Mouse (Mus musculus) embryonic facial prominence, embryonic 10.5 days (tissue): ENCODE results near the gene Msto1. TPM values are rescaled to one million over a fixed set of nuclear protein-coding genes. Genes with fewer than 3 reads are reported as not detected.
A peak's percentile ranks its signal among the peaks of the same experiment; 100 is the strongest.
"Not testable (repeated sequence)": the region's sequence is repeated elsewhere in the genome, so short reads cannot be mapped to it uniquely, and the experiment has no call there.

ENCODE experiments used
- DNase-seq: peaks from one replicate; pipeline ENCODE4 v3.0.0-alpha.2; 2017; ENCODE audit warnings: low spot score
- H3K27ac ChIP-seq: fragments of 300-500 bp; sonication (generic); replicated peaks from 2 replicates; pipeline ENCODE4 v1.5.1; 2016; ENCODE audit warnings: mild to moderate bottlenecking
- H3K27me3 ChIP-seq: fragments of 300-500 bp; sonication (generic); replicated peaks from 2 replicates; pipeline ENCODE4 v1.6.1; 2016; ENCODE audit warnings: low read depth, mild to moderate bottlenecking; ENCODE audit not compliant: poor library complexity, severe bottlenecking
- H3K36me3 ChIP-seq: fragments of 300-500 bp; sonication (generic); replicated peaks from 2 replicates; pipeline ENCODE4 v1.6.1; 2016; ENCODE audit warnings: mild to moderate bottlenecking, moderate library complexity
- H3K4me1 ChIP-seq: fragments of 300-500 bp; sonication (generic); 2 replicates; pipeline ENCODE4 v1.6.1; 2016
- H3K4me3 ChIP-seq: fragments of 300-500 bp; sonication (generic); 2 replicates; pipeline ENCODE4 v1.5.1; 2016; ENCODE audit warnings: mild to moderate bottlenecking, moderate library complexity
- H3K9me3 ChIP-seq: fragments of 300-500 bp; sonication (generic); 2 replicates; pipeline ENCODE4 v1.6.1; 2016; ENCODE audit warnings: mild to moderate bottlenecking
- WGBS: fragments of 180-500 bp; shearing (Covaris S2); methylation state at CpG from one replicate; pipeline ENCODE4 v1.1.7; 2016; 5-methylcytosine and 5-hydroxymethylcytosine counted together
- polyA plus RNA-seq: library from polyadenylated mRNA; unstranded; fragments of >200 nt; fragmentation: Nextera tagmentation; extraction: Ambion mirVana; gene quantifications from 2 replicates; pipeline ENCODE4 v1.2.1, GENCODE M21; 2016

Gene Msto1
- 63.0 and 64.9 TPM in 2 replicates for polyA plus RNA-seq

- Histone ChIP-seq H3K4me3 (peak within 1 kb of the TSS; percentile 75), H3K27me3 (no peaks in the 10 kb centered on the region), H3K27ac (peak within 1 kb of the TSS; percentile 91), H3K36me3 (peaks cover 47% of the 10 kb centered on the region), H3K9me3 (no peaks in the 10 kb centered on the region), H3K4me1 (peaks cover 17% of the 10 kb centered on the region)
- WGBS = under 1% methylated on average over 62 of the region's 62 CpGs
- peak; percentile 95 for DNase-seq
These were observed at the start of gene Msto1 for GRCm38 (mm10) chr3:88913511-88914383. Gene Msto1, minus strand, starts transcription at chr3:88913999.

GRCm38 (mm10) chr3:88963211-88963610, 49.4 kb upstream of the Msto1 start:
- not testable (repeated sequence) for H3K27me3 ChIP-seq

DNA sequence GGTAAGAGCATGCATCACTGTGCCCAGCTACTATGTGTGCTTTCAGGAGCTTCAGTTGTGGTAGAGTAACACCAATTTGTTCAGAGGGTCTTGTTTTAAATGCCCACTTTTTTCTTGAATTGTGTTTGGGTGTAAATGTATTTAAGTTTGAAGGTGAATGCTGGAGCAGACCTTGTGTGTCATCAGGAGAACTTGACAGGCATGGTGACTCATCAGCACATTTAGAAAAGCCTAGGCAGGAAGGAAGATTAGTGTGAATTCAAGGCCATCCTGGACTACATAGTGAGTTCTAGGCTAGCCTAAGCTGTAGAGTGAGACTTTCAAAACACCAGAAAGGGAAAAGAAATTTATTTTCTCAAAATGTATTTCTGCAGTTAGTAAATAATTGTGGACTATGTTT, 39.9 kb upstream of the Msto1 start:
- no peak for DNase-seq
- H3K4me1 ChIP-seq = peaks cover 20% of the 10 kb centered on the region
- H3K36me3 ChIP-seq = 0 out of 2 replicates have a peak, but pooled peaks cover 2% of the 10 kb centered on the region
- H3K27ac ChIP-seq = no peak overlapping the region
- no peaks in the 10 kb centered on the region for H3K27me3 ChIP-seq
- H3K4me3 ChIP-seq = no peak overlapping the region
- H3K9me3 ChIP-seq = no peaks in the 10 kb centered on the region

More at GRCm38 (mm10) chr3:88963211-88963610, 49.4 kb upstream of the Msto1 start:
- not testable (repeated sequence) for H3K9me3 ChIP-seq, DNase-seq, H3K27ac ChIP-seq, H3K4me1 ChIP-seq, H3K4me3 ChIP-seq
- H3K36me3 ChIP-seq = peaks cover 24% of the 10 kb centered on the region

GRCm38 (mm10) chr3:88953246-88953645, 39.4 kb upstream of the Msto1 start:
- H3K27ac ChIP-seq = no peak overlapping the region

GRCm38 (mm10) chr3:88951327-88951800, 37.6 kb upstream of the Msto1 start:
- peak overlapping the region; percentile 94 for H3K4me3 ChIP-seq
- 0 out of 2 replicates have a peak, but pooled peaks cover 2% of the 10 kb centered on the region for H3K36me3 ChIP-seq
- H3K9me3 ChIP-seq = no peaks in the 10 kb centered on the region
- WGBS = 5% methylated on average over 5 of the region's 5 CpGs
- peak overlapping the region; percentile 99 for H3K27ac ChIP-seq
- no peaks in the 10 kb centered on the region for H3K27me3 ChIP-seq
- peaks cover 35% of the 10 kb centered on the region for H3K4me1 ChIP-seq
- DNase-seq = no peak

More at GRCm38 (mm10) chr3:88953246-88953645, 39.4 kb upstream of the Msto1 start:
- 0 out of 2 replicates have a peak, but pooled peaks cover 2% of the 10 kb centered on the region for H3K36me3 ChIP-seq
- no peaks in the 10 kb centered on the region for H3K27me3 ChIP-seq
- no peak for DNase-seq
- H3K9me3 ChIP-seq = no peaks in the 10 kb centered on the region
- H3K4me1 ChIP-seq = peaks cover 24% of the 10 kb centered on the region
- H3K4me3 ChIP-seq = no peak overlapping the region
- 88% methylated on average over 4 of the region's 4 CpGs for WGBS

GRCm38 (mm10) chr3:88950576-88951326, 37.0 kb upstream of the Msto1 start, which contains the start of the genes Ash1l and Dap3:
Gene Ash1l, plus strand, starts transcription at chr3:88950622.
Gene Dap3, minus strand, starts transcription at chr3:88951181.
- Histone ChIP-seq H3K27ac (peak within 1 kb of the TSS; percentile 99), H3K27me3 (no peaks in the 10 kb centered on the region), H3K4me1 (peaks cover 35% of the 10 kb centered on the region), H3K9me3 (no peaks in the 10 kb centered on the region), H3K4me3 (peak within 1 kb of the TSS; percentile 94), H3K36me3 (0 out of 2 replicates have a peak, but pooled peaks cover 2% of the 10 kb centered on the region)
- WGBS = under 1% methylated on average over 54 of the region's 64 CpGs
- peak; percentile 85 for DNase-seq

GRCm38 (mm10) chr3:88949786-88950575, 36.2 kb upstream of the Msto1 start:
- peak; percentile 95 for DNase-seq
- no peaks in the 10 kb centered on the region for H3K9me3 ChIP-seq
- under 1% methylated on average over 91 of the region's 92 CpGs for WGBS
- peak overlapping the region; percentile 94 for H3K4me3 ChIP-seq
- H3K27ac ChIP-seq = peak overlapping the region; percentile 99
- peaks cover 35% of the 10 kb centered on the region for H3K4me1 ChIP-seq
- H3K36me3 ChIP-seq = 0 out of 2 replicates have a peak, but pooled peaks cover 2% of the 10 kb centered on the region
- H3K27me3 ChIP-seq = no peaks in the 10 kb centered on the region

- Histone ChIP-seq H3K27ac (no peak overlapping the region), H3K36me3 (peaks cover 34% of the 10 kb centered on the region), H3K4me1 (peaks cover 19% of the 10 kb centered on the region), H3K4me3 (no peak overlapping the region), H3K27me3 (no peaks in the 10 kb centered on the region), H3K9me3 (no peaks in the 10 kb centered on the region)
- WGBS = 96% methylated on average over 4 of the region's 4 CpGs
- no peak for DNase-seq
These were observed 30.3 kb upstream of the Msto1 start for GRCm38 (mm10) chr3:88944109-88944508.

GRCm38 (mm10) chr3:88942316-88942880, 28.6 kb upstream of the Msto1 start:
- Histone ChIP-seq H3K27ac (no peak overlapping the region), H3K4me1 (peaks cover 2% of the 10 kb centered on the region), H3K4me3 (no peak overlapping the region), H3K9me3 (no peaks in the 10 kb centered on the region), H3K27me3 (no peaks in the 10 kb centered on the region), H3K36me3 (peaks cover 51% of the 10 kb centered on the region)
- 95% methylated on average over 10 of the region's 10 CpGs for WGBS
- no peak for DNase-seq

DNA sequence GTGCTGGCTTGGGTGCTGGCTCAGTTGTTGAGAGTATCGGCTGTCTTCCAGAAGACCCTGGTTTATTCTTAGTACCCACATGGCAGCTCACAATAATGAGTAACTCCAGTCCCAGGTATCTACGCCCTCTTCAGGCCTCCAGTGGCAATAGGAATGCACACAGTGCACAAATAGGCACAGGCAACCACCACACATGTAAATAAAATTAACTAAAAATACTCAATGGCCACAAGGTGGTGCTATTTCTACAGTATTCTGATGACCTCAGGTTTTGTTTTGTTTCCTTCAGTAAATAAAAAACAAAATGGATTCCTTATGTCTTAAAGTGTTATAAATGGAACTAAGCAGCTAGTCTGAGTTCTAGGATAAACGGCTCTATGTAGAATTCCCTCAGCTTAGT, 25.9 kb upstream of the Msto1 start:
- 83% methylated on average over 3 of the region's 3 CpGs for WGBS
- H3K27ac ChIP-seq = no peak overlapping the region
- H3K36me3 ChIP-seq = peaks cover 77% of the 10 kb centered on the region
- H3K27me3 ChIP-seq = no peaks in the 10 kb centered on the region
- H3K9me3 ChIP-seq = no peaks in the 10 kb centered on the region
- DNase-seq = no peak
- no peak overlapping the region for H3K4me3 ChIP-seq
- no peaks in the 10 kb centered on the region for H3K4me1 ChIP-seq

GRCm38 (mm10) chr3:88939071-88939470, 25.3 kb upstream of the Msto1 start:
- no peak overlapping the region for H3K4me3 ChIP-seq
- no peaks in the 10 kb centered on the region for H3K27me3 ChIP-seq
- H3K9me3 ChIP-seq = no peaks in the 10 kb centered on the region
- 91% methylated on average over 10 of the region's 10 CpGs for WGBS
- no peak overlapping the region for H3K27ac ChIP-seq
- no peaks in the 10 kb centered on the region for H3K4me1 ChIP-seq
- no peak for DNase-seq
- peaks cover 84% of the 10 kb centered on the region for H3K36me3 ChIP-seq
